In the genomic region with DNA sequence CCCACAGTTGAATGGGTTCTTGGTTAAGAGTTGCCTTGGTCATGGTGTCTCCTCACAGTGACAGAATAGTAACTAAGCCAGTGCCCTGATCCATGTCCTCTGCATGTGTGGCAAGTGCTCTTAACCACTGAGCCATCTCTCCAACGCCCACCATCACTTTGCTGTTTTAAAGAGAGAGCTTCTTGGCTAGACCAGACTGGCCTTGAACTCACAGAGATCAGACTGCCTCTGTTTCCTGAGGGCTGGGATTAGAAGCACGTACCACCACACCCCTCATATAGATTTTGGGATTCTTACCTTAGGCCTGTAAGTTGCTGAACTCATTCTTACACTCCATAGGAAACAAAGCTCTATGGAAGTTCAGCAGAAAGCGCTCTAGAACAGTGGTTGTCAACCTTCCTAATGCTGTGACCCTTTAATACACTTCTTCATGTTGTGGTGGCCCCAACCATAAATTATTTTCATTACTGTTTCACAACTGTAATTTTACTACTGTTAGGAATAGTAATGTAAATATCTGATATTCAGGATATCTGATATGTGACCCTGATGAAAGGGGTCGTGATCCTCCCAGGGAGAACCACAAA, we compare ENCODE assay signal across 9 mouse cellular contexts.
DNase-seq lines count a peak whose midpoint lies in the region; ATAC-seq lines count a peak whose summit lies in the region.
"Had no signal": no experiment of that assay in that cellular context is flagged by ENCODE, and none has a peak within 500 bp of the region (broad histone marks: within the 10 kb centered on the region; RNA-seq: fewer than 3 reads in every experiment).

No protein-coding gene starts in this region.

- peak overlapping the region; percentile 55 for H3K4me2 ChIP-seq in kidney, embryonic 15.5 days
- H3K4me2 ChIP-seq in embryonic facial prominence, embryonic 14.5 days (ENCODE audit: low read depth, low read length): peak overlapping the region; percentile 55
- peak overlapping the region; percentile 56 for H3K4me2 ChIP-seq in hindbrain, embryonic 15.5 days
- H3K4me2 ChIP-seq in midbrain, embryonic 15.5 days: peak overlapping the region; percentile 52

- H3K27me3 ChIP-seq in kidney, embryonic 15.5 days: 0 out of 2 replicates have a peak, but pooled peaks cover 3% of the 10 kb centered on the region
- no peaks in the 10 kb centered on the region for H3K27me3 ChIP-seq in embryonic facial prominence, embryonic 14.5 days (replicated peaks; ENCODE audit: control insufficient read depth, insufficient read depth, low read length)
- H3K27me3 ChIP-seq in hindbrain, embryonic 15.5 days: no peaks in the 10 kb centered on the region
- H3K27me3 ChIP-seq in midbrain, embryonic 15.5 days (replicated peaks): no peaks in the 10 kb centered on the region

- H3K9me3 ChIP-seq in kidney, embryonic 15.5 days (replicated peaks): no peaks in the 10 kb centered on the region
- H3K9me3 ChIP-seq in embryonic facial prominence, embryonic 14.5 days (ENCODE audit: control insufficient read depth, low read length): no peaks in the 10 kb centered on the region
- H3K9me3 ChIP-seq in hindbrain, embryonic 15.5 days: no peaks in the 10 kb centered on the region
- H3K9me3 ChIP-seq in midbrain, embryonic 15.5 days: no peaks in the 10 kb centered on the region
- H3K9me3 ChIP-seq: G1E had no signal

- 63% methylated on average over 4 of the region's 4 CpGs for WGBS in kidney, embryonic 15.5 days
- WGBS in embryonic facial prominence, embryonic 14.5 days: 66% methylated on average over 4 of the region's 4 CpGs
- 68% methylated on average over 4 of the region's 4 CpGs for WGBS in hindbrain, embryonic 15.5 days
- WGBS in midbrain, embryonic 15.5 days: 68% methylated on average over 4 of the region's 4 CpGs

- DNase-seq in kidney, adult 8-10 months: no peak
- no peak for DNase-seq in embryonic facial prominence, embryonic 14.5 days (ENCODE audit: low spot score)
- DNase-seq in spleen, postnatal 14 days (ENCODE audit: low spot score in 2 of 2): no peak
- no peak for DNase-seq in lung, adult 18-20 months
- DNase-seq in adrenal gland, adult 2 months: no peak

- no peak overlapping the region for H3K9ac ChIP-seq in kidney, embryonic 15.5 days
- no peak overlapping the region for H3K9ac ChIP-seq in embryonic facial prominence, embryonic 14.5 days (ENCODE audit: low read depth, low read length)
- H3K9ac ChIP-seq in hindbrain, embryonic 15.5 days: no peak overlapping the region
- H3K9ac ChIP-seq in midbrain, embryonic 15.5 days: no peak overlapping the region

- ATAC-seq in kidney, embryonic 15.5 days (replicated peaks; ENCODE audit: low FRiP score): no peak
- no peak for ATAC-seq in embryonic facial prominence, embryonic 14.5 days (ENCODE audit: low read depth)
- no peak for ATAC-seq in hindbrain, embryonic 15.5 days (ENCODE audit: low FRiP score, low read depth)
- ATAC-seq in midbrain, embryonic 15.5 days (replicated peaks): no peak

- peaks cover 29% of the 10 kb centered on the region for H3K4me1 ChIP-seq in kidney, embryonic 15.5 days
- peaks cover 20% of the 10 kb centered on the region for H3K4me1 ChIP-seq in embryonic facial prominence, embryonic 14.5 days (ENCODE audit: control insufficient read depth, insufficient read depth, low read length)
- H3K4me1 ChIP-seq in hindbrain, embryonic 15.5 days (replicated peaks): peaks cover 22% of the 10 kb centered on the region
- H3K4me1 ChIP-seq in midbrain, embryonic 15.5 days: peaks cover 18% of the 10 kb centered on the region

- no peak overlapping the region for H3K27ac ChIP-seq in kidney, embryonic 15.5 days
- no peak overlapping the region for H3K27ac ChIP-seq in embryonic facial prominence, embryonic 14.5 days (replicated peaks; ENCODE audit: low read depth, low read length)
- H3K27ac ChIP-seq in hindbrain, embryonic 15.5 days (replicated peaks): 0 out of 2 replicates have a peak overlapping the region, but pooled peaks have one; percentile 61
- peak overlapping the region; percentile 64; the same call in 1 of the 2 replicates for H3K27ac ChIP-seq in midbrain, embryonic 15.5 days

- no peaks in the 10 kb centered on the region for H3K36me3 ChIP-seq in kidney, embryonic 15.5 days
- H3K36me3 ChIP-seq in embryonic facial prominence, embryonic 14.5 days (ENCODE audit: control insufficient read depth, insufficient read depth, low read length): no peaks in the 10 kb centered on the region
- no peaks in the 10 kb centered on the region for H3K36me3 ChIP-seq in hindbrain, embryonic 15.5 days
- no peaks in the 10 kb centered on the region for H3K36me3 ChIP-seq in midbrain, embryonic 15.5 days (replicated peaks)
- H3K36me3 ChIP-seq: G1E had no signal

- H3K4me3 ChIP-seq in kidney, embryonic 15.5 days (replicated peaks): no peak overlapping the region
- H3K4me3 ChIP-seq in embryonic facial prominence, embryonic 14.5 days (ENCODE audit: low read depth, low read length): no peak overlapping the region
- H3K4me3 ChIP-seq in hindbrain, embryonic 15.5 days: peak overlapping the region; percentile 24
- peak overlapping the region; percentile 28 for H3K4me3 ChIP-seq in midbrain, embryonic 15.5 days

Comparison
In these comparisons a context has a peak if more than half of its experiments do, and no peak if none do; other contexts are left out.
1. H3K27ac ChIP-seq: peak in hindbrain, embryonic 15.5 days (single experiment) and midbrain, embryonic 15.5 days (single experiment); none in kidney, embryonic 15.5 days (single experiment) and embryonic facial prominence, embryonic 14.5 days (single experiment).
2. H3K4me3 ChIP-seq: peak in hindbrain, embryonic 15.5 days (single experiment) and midbrain, embryonic 15.5 days (single experiment); none in kidney, embryonic 15.5 days (single experiment) and embryonic facial prominence, embryonic 14.5 days (single experiment).
3. Peak in every context shown above with its lines, with median percentiles within 50 percentile points of each other: H3K4me2 ChIP-seq.